Mouse (Mus musculus) retina, embryonic 14.5 days (tissue): Measurements from ENCODE around the gene Trmt1.

Experiments used
- DNase-seq: peaks from one replicate; pipeline ENCODE4 v3.0.0-alpha.2; 2015; ENCODE audit warnings: low spot score

Trmt1 gene

DNA sequence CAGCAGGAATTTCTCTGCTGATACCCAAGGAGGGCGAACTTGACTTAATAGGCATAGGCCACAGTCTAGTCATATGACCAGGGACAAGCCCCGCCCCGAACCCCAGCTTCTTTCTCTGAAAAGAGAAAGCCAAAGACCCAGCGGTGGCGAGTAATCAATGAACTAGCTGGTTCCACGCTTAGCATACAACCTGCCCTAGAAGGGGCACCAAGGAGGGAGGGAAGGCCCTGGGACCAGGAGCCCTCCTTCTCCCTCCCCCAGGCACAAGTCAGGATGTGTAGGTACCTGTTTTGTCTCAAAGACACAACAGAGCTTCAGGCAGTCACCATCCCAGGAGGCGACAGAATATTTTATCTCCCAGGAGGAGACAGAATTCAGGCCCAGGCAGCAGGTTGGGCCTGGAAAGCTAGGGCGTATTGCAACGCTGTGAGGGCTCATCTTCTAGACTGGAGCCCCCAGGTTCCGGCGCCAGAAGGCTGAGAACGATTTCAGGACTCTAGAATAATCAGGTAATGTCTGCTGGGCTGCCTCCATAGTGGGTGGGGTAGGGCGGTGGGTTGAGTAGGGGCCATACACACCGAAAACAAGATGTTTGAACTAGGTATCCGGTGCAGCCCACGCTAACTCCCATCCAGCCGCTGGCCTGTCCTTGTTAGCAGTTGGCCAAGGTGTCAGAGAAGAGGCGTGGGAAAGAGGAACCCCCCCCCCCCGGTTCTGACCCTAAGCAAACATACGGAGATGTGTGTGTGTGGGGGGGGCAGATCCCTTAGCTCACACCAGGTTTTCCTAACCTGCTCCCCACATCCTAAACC lies at the start of gene Trmt1:
Gene Trmt1 (plus strand): TSS at position 117 of the 812 bp plus-strand sequence.
- no peak for DNase-seq

DNA sequence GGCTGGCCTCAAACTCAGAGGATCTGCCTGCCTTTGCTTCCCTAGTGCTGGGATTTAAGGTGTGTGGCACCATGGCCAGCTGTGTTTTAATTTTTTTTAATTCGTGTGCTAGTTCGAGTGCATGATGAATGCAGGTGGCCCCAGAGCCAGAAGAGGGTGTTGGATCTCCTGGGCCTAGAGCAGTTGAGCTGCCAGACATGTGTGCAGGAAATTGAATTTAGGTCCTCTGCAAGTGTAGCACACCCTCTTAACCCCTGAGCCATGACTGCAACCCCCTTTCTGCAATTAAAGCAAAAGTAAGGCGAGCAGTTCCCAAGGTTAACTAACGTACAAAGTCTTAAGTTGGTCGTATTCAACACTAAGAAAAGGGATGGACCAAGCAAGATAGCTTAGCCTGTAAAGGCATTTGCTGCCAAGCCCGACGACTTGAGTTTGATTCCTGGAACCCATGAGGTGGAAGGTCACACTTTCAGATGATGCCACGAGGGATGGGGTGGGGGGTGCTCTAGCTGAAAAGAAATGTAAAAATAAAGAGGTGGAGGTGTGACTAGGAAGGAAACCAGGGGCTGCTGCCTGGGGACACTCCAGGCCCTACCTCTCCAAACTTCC lies 48.1 kb upstream of the Trmt1 start:
- no peak for DNase-seq

DNA sequence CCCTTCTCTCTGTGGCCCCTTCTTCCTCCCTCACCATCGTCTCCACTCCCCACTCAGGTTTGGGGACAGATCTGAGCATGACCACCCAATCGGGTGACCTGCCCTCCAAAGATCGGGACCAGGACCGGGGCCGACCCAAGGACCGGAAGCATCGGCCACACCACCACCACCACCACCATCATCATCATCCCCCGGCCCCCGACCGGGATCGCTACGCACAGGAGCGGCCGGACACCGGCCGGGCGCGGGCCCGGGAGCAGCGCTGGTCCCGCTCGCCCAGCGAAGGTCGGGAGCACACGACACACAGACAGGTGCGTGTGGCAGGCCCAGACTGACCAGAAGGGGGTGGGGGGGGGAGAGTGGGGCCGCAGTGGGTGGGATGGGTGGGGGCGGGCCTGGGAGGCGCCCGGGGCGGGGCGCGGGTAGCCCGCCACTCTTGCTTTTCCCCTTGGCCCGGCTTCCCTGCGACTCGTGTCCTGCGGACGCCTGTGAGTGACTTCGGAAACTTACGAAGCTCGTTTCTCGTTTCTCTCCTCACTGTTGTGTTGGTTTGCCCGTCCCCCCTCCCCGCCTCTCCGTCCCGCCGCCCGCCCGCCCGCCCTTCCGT lies 47.4 kb upstream of the Trmt1 start:
- peak; percentile 60 for DNase-seq

DNA sequence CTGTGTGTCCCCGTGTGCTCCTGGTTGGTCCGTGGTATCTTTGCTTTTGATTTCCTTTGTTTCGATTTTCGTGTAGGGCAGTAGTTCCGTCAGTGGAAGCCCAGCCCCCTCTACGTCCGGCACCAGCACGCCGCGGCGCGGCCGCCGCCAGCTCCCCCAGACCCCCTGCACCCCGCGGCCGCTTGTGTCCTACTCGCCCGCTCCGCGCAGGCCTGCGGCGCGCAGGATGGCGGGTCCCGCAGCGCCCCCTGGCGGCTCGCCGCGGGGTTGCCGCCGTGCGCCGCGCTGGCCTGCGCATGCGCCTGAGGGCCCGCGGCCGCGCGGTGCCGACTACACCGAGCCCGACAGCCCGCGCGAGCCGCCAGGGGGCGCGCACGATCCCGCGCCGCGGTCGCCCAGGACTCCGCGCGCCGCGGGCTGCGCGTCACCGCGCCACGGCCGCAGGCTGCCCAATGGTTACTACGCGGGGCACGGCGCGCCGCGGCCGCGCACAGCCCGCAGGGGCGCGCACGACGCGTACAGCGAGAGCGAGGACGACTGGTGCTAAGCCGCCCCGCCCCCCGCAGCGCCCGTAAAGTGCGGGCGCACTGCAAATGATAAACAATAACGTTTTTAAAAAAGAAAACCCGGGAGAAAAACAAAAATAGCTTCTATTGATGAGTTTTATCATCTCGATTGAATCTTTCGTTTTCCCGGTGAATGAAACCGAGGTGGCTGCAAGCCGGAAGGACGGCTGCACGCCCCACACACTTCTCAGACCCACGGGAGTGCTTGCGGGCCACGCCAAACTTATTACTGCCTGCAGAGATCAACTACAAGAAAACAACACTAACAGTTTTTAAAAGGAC lies 46.7 kb upstream of the Trmt1 start:
- peak; percentile 96 for DNase-seq

DNA sequence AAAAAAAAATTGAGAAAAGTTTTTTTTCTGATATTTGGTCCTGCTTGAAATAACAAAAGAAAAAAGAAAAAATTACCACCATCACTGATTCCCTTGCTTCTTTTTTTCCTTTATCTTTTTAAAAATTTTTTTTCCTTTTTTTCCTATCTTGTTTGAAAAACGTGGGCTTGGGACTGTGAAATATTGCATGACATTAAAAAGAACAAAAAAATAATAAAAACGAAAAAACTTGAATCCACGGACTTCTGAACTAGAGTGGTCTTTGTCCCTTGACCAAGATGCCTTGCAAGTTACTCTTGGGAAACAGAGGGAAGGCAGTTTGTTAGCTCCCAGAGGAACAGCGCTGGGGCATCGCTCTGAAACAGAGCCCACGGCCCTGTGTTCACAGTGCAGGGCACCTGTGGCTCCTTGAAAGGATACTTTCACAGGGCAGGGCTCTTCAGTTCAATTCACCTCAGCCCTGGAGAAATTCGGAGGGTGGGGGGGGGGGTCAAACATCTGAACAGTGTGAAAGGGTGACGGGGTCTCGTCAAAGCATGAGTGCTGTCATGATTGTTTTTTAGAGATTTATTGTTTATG lies 46.0 kb upstream of the Trmt1 start:
- no peak for DNase-seq

DNA sequence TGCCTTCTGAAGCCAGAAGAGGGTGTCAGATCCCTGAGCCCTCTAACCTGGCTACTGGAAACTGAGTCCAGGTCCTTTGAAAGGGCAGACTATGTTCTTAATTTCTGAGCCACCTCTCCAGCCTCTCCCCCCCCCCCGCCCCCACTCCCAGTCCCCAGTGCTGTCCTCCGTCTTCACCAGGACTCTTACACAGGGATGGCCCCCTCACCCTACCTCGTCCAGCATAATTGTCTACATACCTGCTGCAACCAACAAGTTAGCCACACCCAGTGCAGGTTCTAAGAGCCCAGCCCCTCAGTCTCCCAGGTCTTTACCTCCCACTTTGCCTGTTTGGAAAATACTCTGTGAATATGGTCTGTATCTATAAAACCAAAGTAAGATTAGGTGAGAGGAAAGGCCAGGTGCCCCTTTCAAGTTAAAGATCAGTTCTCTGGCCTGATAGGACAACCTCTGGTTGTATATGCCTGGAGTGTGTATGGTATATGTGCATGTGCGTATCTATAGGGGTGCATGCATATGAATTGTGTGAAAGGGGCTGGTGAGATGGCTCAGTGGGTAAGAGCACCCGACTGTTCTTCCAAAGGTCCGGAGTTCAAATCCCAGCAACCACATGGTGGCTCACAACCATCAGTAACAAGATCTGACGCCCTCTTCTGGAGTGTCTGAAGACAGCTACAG lies 45.4 kb upstream of the Trmt1 start:
- DNase-seq = no peak

DNA sequence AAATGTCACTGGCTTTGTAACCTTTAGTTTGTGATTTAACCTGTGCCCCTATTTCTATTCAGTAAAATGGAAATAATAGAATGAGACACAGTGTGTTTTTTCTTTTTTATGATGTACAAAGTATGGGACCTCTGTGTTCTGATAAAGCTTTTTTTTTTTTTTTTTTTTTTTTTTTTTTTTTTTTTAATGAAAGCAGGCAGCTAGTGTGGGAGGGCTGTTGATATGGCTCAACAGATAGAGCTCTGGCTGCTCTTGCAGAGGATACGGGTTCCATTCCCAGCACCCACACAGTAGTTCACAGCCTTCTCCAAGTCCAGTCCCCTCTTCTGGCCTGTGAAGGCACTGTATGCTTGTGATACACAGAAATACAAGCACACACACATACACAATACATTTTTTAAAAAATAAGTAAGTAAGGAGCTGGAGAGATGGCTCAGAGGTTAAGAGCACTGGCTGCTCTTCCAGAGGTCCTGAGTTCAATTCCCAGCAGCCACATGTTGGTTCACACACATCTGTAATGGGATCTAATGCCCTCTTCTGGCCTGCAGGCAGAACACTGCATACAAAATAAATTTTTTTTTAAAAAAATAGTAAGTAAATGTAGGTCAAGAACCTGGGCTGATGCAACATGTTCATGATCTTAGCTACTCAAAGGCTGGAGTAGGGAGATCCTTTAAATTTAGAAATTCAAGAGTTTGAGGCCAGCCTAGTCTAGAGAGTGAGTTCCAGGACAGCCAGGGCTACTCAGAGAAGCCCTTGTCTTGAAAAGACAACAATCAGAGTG lies 44.3 kb upstream of the Trmt1 start:
- DNase-seq = no peak

GRCm38 (mm10) chr8:84643019-84643418 lies 43.1 kb upstream of the Trmt1 start:
- no peak for DNase-seq

DNA sequence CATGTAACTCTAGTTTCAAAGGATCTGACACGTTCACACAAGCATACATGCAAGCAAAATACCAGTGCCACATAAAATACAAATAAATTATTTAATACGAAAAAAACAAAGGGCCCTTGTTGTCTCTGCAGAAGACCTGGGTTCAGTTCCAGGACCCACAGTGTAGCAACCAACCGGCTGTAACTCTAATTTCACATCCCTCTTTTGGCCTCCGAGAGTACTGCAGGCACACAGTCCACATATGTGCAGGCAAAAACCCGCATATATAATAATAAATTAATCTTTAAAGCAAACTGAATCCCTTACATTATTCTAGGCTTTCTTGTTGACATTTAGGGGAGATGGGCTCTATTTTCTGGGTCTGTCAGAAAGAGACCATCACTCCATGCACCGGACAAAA lies 39.3 kb upstream of the Trmt1 start:
- no peak for DNase-seq

- peak; percentile 58 for DNase-seq
These were observed 38.6 kb upstream of the Trmt1 start for GRCm38 (mm10) chr8:84647461-84647901.

DNA sequence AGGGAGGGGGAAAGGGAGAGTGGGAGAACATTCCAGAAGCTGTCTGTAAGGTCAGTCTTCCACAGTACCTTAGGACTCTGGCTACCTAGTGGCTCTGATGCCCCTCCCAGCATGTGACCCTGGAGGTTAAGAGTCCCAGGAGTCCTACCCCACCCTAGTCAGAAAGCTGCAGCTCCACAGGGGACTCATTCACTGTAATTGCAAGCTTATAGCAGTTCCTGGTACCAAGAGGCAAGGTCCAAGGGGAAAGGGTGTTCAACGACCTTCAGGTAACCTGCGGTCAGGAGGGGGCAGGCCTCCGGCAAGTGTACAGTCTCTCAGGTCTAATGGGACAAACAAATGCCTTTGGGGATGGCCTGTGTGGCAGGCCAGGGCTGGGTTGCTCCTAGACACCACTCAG lies 35.9 kb upstream of the Trmt1 start:
- no peak for DNase-seq

GRCm38 (mm10) chr8:84653092-84653631 lies 32.9 kb upstream of the Trmt1 start:
- DNase-seq = no peak

DNA sequence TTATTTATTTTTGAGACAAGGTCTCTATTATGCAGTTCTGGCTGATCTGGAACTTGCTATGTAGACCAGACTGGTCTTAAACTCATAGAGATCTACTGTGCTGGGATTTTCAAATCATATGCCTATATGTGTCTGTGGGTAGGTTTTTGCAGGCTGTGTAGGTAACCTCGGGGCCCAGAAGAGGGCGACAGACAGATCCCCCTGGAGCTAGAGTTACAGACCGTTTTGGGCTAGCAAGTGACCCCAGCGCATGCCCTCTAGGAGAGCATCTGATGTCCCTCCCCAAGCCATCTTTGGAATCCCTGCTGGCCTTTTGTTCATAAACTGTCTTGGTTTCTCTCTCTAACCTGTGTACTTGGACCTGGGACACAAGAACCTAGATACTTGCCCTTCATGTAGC lies 31.5 kb upstream of the Trmt1 start:
- no peak for DNase-seq

- DNase-seq = peak; percentile 91
These were observed 30.5 kb upstream of the Trmt1 start for GRCm38 (mm10) chr8:84655336-84656190.

DNA sequence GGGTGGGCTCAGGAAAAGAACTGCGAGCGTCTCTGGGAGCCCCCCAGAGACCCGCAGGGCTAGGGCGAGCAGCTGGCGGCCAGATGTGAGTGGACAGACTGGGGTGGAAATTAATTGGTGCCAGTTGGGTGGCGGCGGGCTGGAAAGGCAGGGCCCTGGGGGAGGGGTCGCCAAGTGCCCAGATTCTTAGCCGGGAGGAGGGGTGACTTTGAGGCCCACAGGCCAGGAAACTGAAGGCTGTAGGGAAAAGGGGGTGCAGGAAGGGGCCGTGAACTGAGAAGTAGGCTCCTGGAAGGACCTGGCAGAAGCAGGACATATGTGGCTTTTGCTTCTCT lies 29.9 kb upstream of the Trmt1 start:
- DNase-seq = peak; percentile 81

DNA sequence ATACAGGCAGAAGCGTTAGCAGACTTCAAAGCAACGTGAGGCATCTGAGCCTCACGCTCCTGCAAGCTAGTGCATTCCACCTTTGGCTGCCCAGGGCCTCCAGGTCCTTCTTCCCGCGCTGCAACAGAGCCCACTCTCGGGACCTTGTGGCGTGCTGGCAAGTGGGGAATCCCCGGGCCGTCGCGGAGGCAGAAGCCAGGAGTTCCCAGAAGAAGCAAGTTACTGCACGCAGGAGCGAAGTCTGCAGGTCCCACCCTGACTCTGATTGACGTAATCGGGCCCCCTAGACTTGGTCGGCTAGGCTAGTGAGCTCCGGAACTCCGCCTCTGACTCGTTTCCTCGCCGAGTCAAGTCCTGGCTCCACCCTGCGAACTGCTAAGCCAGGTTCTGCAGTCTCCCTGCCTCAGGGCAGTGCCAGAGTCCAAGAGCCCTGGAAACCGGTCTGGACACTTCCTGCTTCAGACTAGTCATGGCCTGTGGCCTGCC lies 29.4 kb upstream of the Trmt1 start:
- peak; percentile 59 for DNase-seq

DNA sequence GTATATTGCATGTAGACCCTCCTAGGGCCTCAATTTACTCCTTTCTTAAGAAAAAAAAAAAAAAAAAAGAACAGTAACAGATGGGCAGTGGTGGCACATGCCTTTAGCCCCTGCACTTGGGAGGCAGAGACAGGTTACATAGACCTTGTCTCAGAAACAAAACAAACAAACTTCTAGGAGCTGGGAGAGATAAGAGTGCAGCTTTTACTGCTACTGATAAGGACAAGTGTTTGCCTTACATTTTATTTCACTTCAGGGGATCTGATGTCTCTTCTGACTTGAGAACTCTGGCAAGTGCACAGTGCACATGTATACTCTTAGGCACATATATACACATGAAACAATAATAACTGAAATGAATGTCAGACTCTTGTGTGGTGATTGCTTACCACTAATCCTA lies 28.9 kb upstream of the Trmt1 start:
- DNase-seq = no peak

GRCm38 (mm10) chr8:84657680-84658079 lies 28.4 kb upstream of the Trmt1 start:
- DNase-seq = no peak

DNA sequence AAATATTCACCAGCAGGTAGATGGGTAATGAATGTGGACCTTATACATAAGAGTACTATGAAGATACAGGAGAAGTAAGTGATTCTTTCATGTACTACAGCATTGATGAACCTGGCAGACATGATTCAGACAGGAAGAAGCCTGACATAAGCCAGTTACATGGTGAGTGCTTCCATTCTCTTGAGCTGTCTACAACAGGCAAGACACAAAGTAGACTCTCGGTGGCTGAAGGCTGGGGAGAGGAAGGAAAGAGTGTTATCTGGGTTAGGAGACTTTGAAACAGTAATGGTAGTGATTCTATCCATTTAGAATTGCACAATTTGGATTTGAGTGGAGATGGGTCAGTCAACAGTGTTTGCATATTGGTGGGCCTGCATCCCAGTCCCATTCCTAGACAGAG lies 27.2 kb upstream of the Trmt1 start:
- no peak for DNase-seq
